Mouse (Mus musculus): ENCODE measurements around the gene Tubb2a.

GRCm38 (mm10) chr13:34125711-34126110 lies 47.9 kb upstream of the Tubb2a start:
- TF ChIP-seq CTCF (IDR thresholded peaks at IDR 0.05; ENCODE audit: low read depth) (no peak), EP300 (IDR thresholded peaks at IDR 0.05; ENCODE audit: low read depth) (no peak)

Measured in liver, embryonic 14.5 days (tissue).